In genomic region chr7:79309247-79310190, GRCm38 (mm10) we compare ENCODE assay signal across 8 mouse cellular contexts. TPM values are rescaled to one million over a fixed set of nuclear protein-coding genes. Genes with fewer than 3 reads are reported as not detected.
DNase-seq lines count a peak whose midpoint lies in the region; ATAC-seq and TF ChIP-seq lines count a peak whose summit lies in the region.

No protein-coding gene starts in this region.

- H3K4me2 ChIP-seq in forebrain, embryonic 15.5 days (replicated peaks): no peak overlapping the region
- no peak overlapping the region for H3K4me2 ChIP-seq in hindbrain, postnatal 0 days (ENCODE audit: low read depth, low read length)

- 52% methylated on average over 19 of the region's 19 CpGs for WGBS in forebrain, embryonic 15.5 days
- WGBS in hindbrain, postnatal 0 days: 36% methylated on average over 19 of the region's 19 CpGs

- no peak overlapping the region; the same call in 1 of the 2 replicates for H3K9ac ChIP-seq in forebrain, embryonic 15.5 days (replicated peaks)
- H3K9ac ChIP-seq in hindbrain, postnatal 0 days (replicated peaks; ENCODE audit: low read length): no peak overlapping the region

- H3K27ac ChIP-seq in forebrain, embryonic 15.5 days (replicated peaks): peak overlapping the region; percentile 35; the same call in 1 of the 2 replicates
- H3K27ac ChIP-seq in hindbrain, postnatal 0 days: peak overlapping the region; percentile 59

- no peak overlapping the region for H3K4me3 ChIP-seq in forebrain, embryonic 15.5 days
- no peak overlapping the region for H3K4me3 ChIP-seq in hindbrain, postnatal 0 days (ENCODE audit: low read length)

- TF ChIP-seq CTCF in hindbrain, postnatal 0 days (IDR thresholded peaks at IDR 0.05; ENCODE audit: low read depth): peak; percentile 61

- peak; percentile 53 for DNase-seq in kidney, adult 9 months
- DNase-seq in kidney, adult 11 months: no peak
- peak; percentile 56 for DNase-seq in hindbrain, postnatal 0 days (ENCODE audit: low spot score)
- DNase-seq in lung, postnatal 36 days: peak; percentile 29
- DNase-seq in testis, postnatal 14 days (ENCODE audit: low spot score): no peak
- no peak for DNase-seq in cerebellum, adult 9-11 months
- DNase-seq in spleen, adult 18-20 months: no peak

- H3K27me3 ChIP-seq in forebrain, embryonic 15.5 days: no peaks in the 10 kb centered on the region
- H3K27me3 ChIP-seq in hindbrain, postnatal 0 days (ENCODE audit: insufficient read depth, low read length): no peaks in the 10 kb centered on the region

- no peaks in the 10 kb centered on the region for H3K9me3 ChIP-seq in forebrain, embryonic 15.5 days
- H3K9me3 ChIP-seq in hindbrain, postnatal 0 days (ENCODE audit: low read length): no peaks in the 10 kb centered on the region

- ATAC-seq in forebrain, embryonic 15.5 days (replicated peaks): no peak
- ATAC-seq in hindbrain, postnatal 0 days: peak; percentile 48

- H3K36me3 ChIP-seq in forebrain, embryonic 15.5 days: no peaks in the 10 kb centered on the region
- no peaks in the 10 kb centered on the region for H3K36me3 ChIP-seq in hindbrain, postnatal 0 days (ENCODE audit: insufficient read depth, low read length)

- H3K4me1 ChIP-seq in forebrain, embryonic 15.5 days: peaks cover 53% of the 10 kb centered on the region
- H3K4me1 ChIP-seq in hindbrain, postnatal 0 days (ENCODE audit: insufficient read depth, low read length): peaks cover 36% of the 10 kb centered on the region

RNA-seq across cellular contexts. Expression of gene Abhd2, which starts 36.5 kb away (rescaled TPM):
- 23.1 and 24.0 TPM in 2 replicates for polyA plus RNA-seq in forebrain, embryonic 15.5 days (2015; fragmentation: Nextera tagmentation; extraction: Ambion mirVana)
- total RNA-seq in hindbrain, postnatal 0 days (2014; rRNA removed): 92.3 and 100 TPM in 2 replicates
- polyA plus RNA-seq in hindbrain, postnatal 0 days (2015; fragmentation: Nextera tagmentation; extraction: Ambion mirVana): 23.7 and 23.9 TPM in 2 replicates

Comparison
In these comparisons a context has a peak if more than half of its experiments do, and no peak if none do; other contexts are left out.
1. DNase-seq: peak in kidney, adult 9 months (single experiment), hindbrain, postnatal 0 days (single experiment) and lung, postnatal 36 days (single experiment); none in kidney, adult 11 months (single experiment), testis, postnatal 14 days (single experiment), cerebellum, adult 9-11 months (single experiment) and spleen, adult 18-20 months (0 of 2).